Mouse (Mus musculus) spleen, adult 2 months (tissue): ENCODE results near the gene Slc7a6os. TPM values are rescaled to one million over a fixed set of nuclear protein-coding genes. Genes with fewer than 3 reads are reported as not detected.
"Not testable (repeated sequence)": the region's sequence is repeated elsewhere in the genome, so short reads cannot be mapped to it uniquely, and the experiment has no call there.

Experiments used
- DNase-seq, 2 experiments: peaks; one replicate each; pipeline versions ENCODE4 v3.0.0 to v3.0.0-alpha.2; 2012 to 2021; ENCODE audit warnings: low spot score in 2 of 2, low read depth in 1 of 2
- H3K27ac ChIP-seq: fragments of 200-500 bp; 2 replicates; pipeline ENCODE4 v1.5.1; 2012; ENCODE audit warnings: low read length, inconsistent platforms; ENCODE audit not compliant: insufficient read depth
- H3K27me3 ChIP-seq: fragments of 200-500 bp; 2 replicates; pipeline ENCODE4 v1.6.1; 2012; ENCODE audit warnings: mild to moderate bottlenecking, moderate library complexity, low read length, inconsistent platforms; ENCODE audit not compliant: control insufficient read depth, insufficient read depth
- H3K36me3 ChIP-seq: fragments of 200-500 bp; 2 replicates; pipeline ENCODE4 v1.6.1; 2012; ENCODE audit warnings: mild to moderate bottlenecking, low read length, inconsistent platforms; ENCODE audit not compliant: control insufficient read depth, insufficient read depth
- H3K4me1 ChIP-seq: fragments of 200-500 bp; 2 replicates; pipeline ENCODE4 v1.6.1; 2011; ENCODE audit warnings: inconsistent platforms; ENCODE audit not compliant: control insufficient read depth, insufficient read depth, insufficient read length
- H3K4me3 ChIP-seq: fragments of 200-500 bp; 2 replicates; pipeline ENCODE4 v1.5.1; 2011; ENCODE audit warnings: mild to moderate bottlenecking, inconsistent platforms; ENCODE audit not compliant: insufficient read depth, insufficient read length; ENCODE audit errors: extremely low read depth
- CTCF ChIP-seq: fragments of 200-500 bp; IDR thresholded peaks from 2 replicates; pipeline ENCODE4 v1.5.1; 2011; ENCODE audit warnings: mild to moderate bottlenecking, inconsistent platforms; ENCODE audit not compliant: insufficient read depth, insufficient read length, insufficient replicate concordance; ENCODE audit errors: extremely low read depth
- POLR2A ChIP-seq: fragments of 200-500 bp; IDR thresholded peaks from 2 replicates; pipeline ENCODE4 v1.6.1; 2011; ENCODE audit warnings: low read depth, low read length, inconsistent platforms
- WGBS: fragments of 180-500 bp; shearing (Covaris S2); methylation state at CpG from one replicate; pipeline ENCODE4 v1.1.7; 2018; 5-methylcytosine and 5-hydroxymethylcytosine counted together
- polyA plus RNA-seq: library from polyadenylated mRNA; depleted of rRNA; stranded (reverse); fragments of >200 nt; gene quantifications from 2 replicates; pipeline ENCODE4 v1.2.3, GENCODE M21; 2012

Slc7a6os gene
- polyA plus RNA-seq, 1 experiment: 18.8 TPM

- TF ChIP-seq CTCF (no peak), POLR2A (no peak)
- Histone ChIP-seq H3K4me1 (no peaks in the 10 kb centered on the region), H3K4me3 (no peak overlapping the region), H3K36me3 (peaks cover 18% of the 10 kb centered on the region), H3K27me3 (no peaks in the 10 kb centered on the region), H3K27ac (no peak overlapping the region)
- WGBS: 65% methylated on average over 3 of the region's 3 CpGs
- DNase-seq: no peak
Measured at GRCm38 (mm10) chr8:106232751-106233150, 22.0 kb upstream of the Slc7a6os start.

GRCm38 (mm10) chr8:106231536-106231935 is 20.8 kb upstream of the Slc7a6os start:
- 91% methylated on average over 7 of the region's 7 CpGs for WGBS
- Histone ChIP-seq H3K4me3 (no peak overlapping the region), H3K4me1 (no peaks in the 10 kb centered on the region), H3K36me3 (peaks cover 12% of the 10 kb centered on the region), H3K27me3 (no peaks in the 10 kb centered on the region), H3K27ac (no peak overlapping the region)
- TF ChIP-seq CTCF: no peak
- no peak for TF ChIP-seq POLR2A
- DNase-seq: no peak

GRCm38 (mm10) chr8:106226589-106226988 is 15.9 kb upstream of the Slc7a6os start:
- WGBS: 57% methylated on average over 9 of the region's 9 CpGs
- H3K27ac ChIP-seq: no peak overlapping the region
- peak in 1 of 2 experiments; percentile 34 for DNase-seq
- no peak for TF ChIP-seq POLR2A
- TF ChIP-seq CTCF: peak; percentile 59; the same call in 1 of the 2 replicates
- H3K27me3 ChIP-seq: no peaks in the 10 kb centered on the region
- no peaks in the 10 kb centered on the region for H3K4me1 ChIP-seq
- peaks cover 10% of the 10 kb centered on the region for H3K36me3 ChIP-seq
- no peak overlapping the region for H3K4me3 ChIP-seq

- no peak overlapping the region for H3K27ac ChIP-seq
- TF ChIP-seq CTCF: no peak
- TF ChIP-seq POLR2A: no peak
- WGBS: 93% methylated on average over 3 of the region's 3 CpGs
- peaks cover 15% of the 10 kb centered on the region for H3K36me3 ChIP-seq
- H3K4me1 ChIP-seq: no peaks in the 10 kb centered on the region
- H3K4me3 ChIP-seq: no peak overlapping the region
- DNase-seq: no peak
- H3K27me3 ChIP-seq: no peaks in the 10 kb centered on the region
Measured at GRCm38 (mm10) chr8:106219620-106220019, 8.9 kb upstream of the Slc7a6os start.

- Histone ChIP-seq H3K27me3 (no peaks in the 10 kb centered on the region), H3K27ac (no peak overlapping the region), H3K4me1 (no peaks in the 10 kb centered on the region; the same call in 1 of the 2 replicates), H3K36me3 (peaks cover 10% of the 10 kb centered on the region), H3K4me3 (no peak overlapping the region)
- DNase-seq: no peak
- TF ChIP-seq POLR2A (no peak), CTCF (no peak)
- 95% methylated on average over 3 of the region's 3 CpGs for WGBS
Measured at GRCm38 (mm10) chr8:106213959-106214358, 3.2 kb upstream of the Slc7a6os start.

GRCm38 (mm10) chr8:106211421-106211820 is 686 bp upstream of the Slc7a6os start:
- Histone ChIP-seq H3K4me3 (peak overlapping the region; percentile 91), H3K36me3 (peaks cover 8% of the 10 kb centered on the region; the same call in 1 of the 2 replicates), H3K27me3 (no peaks in the 10 kb centered on the region), H3K27ac (peak overlapping the region; percentile 53; the same call in 1 of the 2 replicates), H3K4me1 (no peaks in the 10 kb centered on the region; the same call in 1 of the 2 replicates)
- TF ChIP-seq CTCF (no peak), POLR2A (no peak)
- DNase-seq: no peak
- 5% methylated on average over 13 of the region's 13 CpGs for WGBS

GRCm38 (mm10) chr8:106210035-106210731 is 552 bp downstream of the Slc7a6os start:
- no peak for DNase-seq
- Histone ChIP-seq H3K4me3 (peak overlapping the region; percentile 91), H3K27ac (peak overlapping the region; percentile 79), H3K36me3 (peaks cover 9% of the 10 kb centered on the region; the same call in 1 of the 2 replicates), H3K4me1 (no peaks in the 10 kb centered on the region; the same call in 1 of the 2 replicates), H3K27me3 (no peaks in the 10 kb centered on the region)
- no peak for TF ChIP-seq CTCF
- no peak for TF ChIP-seq POLR2A
- WGBS: 1% methylated on average over 35 of the region's 35 CpGs

- 90% methylated on average over 3 of the region's 3 CpGs for WGBS
Measured at GRCm38 (mm10) chr8:106199596-106199995, 11.1 kb downstream of the Slc7a6os start.

More at GRCm38 (mm10) chr8:106199596-106199995, 11.1 kb downstream of the Slc7a6os start:
- H3K4me3 ChIP-seq, DNase-seq, H3K27ac ChIP-seq, H3K4me1 ChIP-seq, H3K27me3 ChIP-seq: not testable (repeated sequence)
- peaks cover 38% of the 10 kb centered on the region for H3K36me3 ChIP-seq
